Mouse (Mus musculus) bone marrow, adult 2 months (tissue): ENCODE measurements around the gene Peli3. TPM values are rescaled to one million over a fixed set of nuclear protein-coding genes. Genes with fewer than 3 reads are reported as not detected.
A peak's percentile ranks its signal among the peaks of the same experiment; 100 is the strongest.
"Not testable (repeated sequence)": the region's sequence is repeated elsewhere in the genome, so short reads cannot be mapped to it uniquely, and the experiment has no call there.

ENCODE experiments used
- H3K27ac ChIP-seq: fragments of 200-500 bp; 2 replicates; pipeline ENCODE4 v1.5.1; 2012; ENCODE audit warnings: low read depth, mild to moderate bottlenecking, control low read depth, inconsistent platforms, low read length; ENCODE audit not compliant: control insufficient read depth, poor library complexity, insufficient read depth
- H3K4me1 ChIP-seq: fragments of 200-500 bp; 2 replicates; pipeline ENCODE4 v1.6.1; 2011; ENCODE audit warnings: low read length; ENCODE audit not compliant: control insufficient read depth, insufficient read depth
- H3K4me3 ChIP-seq: fragments of 200-500 bp; replicated peaks from 2 replicates; pipeline ENCODE3; 2011; ENCODE audit warnings: mild to moderate bottlenecking, low read depth, low read length, control low read depth; ENCODE audit not compliant: control insufficient read depth
- CTCF ChIP-seq: fragments of 200-500 bp; IDR thresholded peaks from 2 replicates; pipeline ENCODE4 v1.5.1; 2011; ENCODE audit warnings: low read length, control low read depth; ENCODE audit not compliant: control insufficient read depth, insufficient read depth
- POLR2A ChIP-seq: fragments of 200-500 bp; IDR thresholded peaks from 2 replicates; pipeline ENCODE4 v1.6.1; 2011; ENCODE audit warnings: low read depth, mild to moderate bottlenecking, control low read depth, low read length, borderline replicate concordance; ENCODE audit not compliant: control insufficient read depth
- WGBS: fragments of 180-500 bp; shearing (Covaris S2); methylation state at CpG from one replicate; pipeline ENCODE4 v1.1.7; 2018; 5-methylcytosine and 5-hydroxymethylcytosine counted together
- polyA plus RNA-seq: library from polyadenylated mRNA; stranded (reverse); fragments of >200 nt; gene quantifications from 2 replicates; pipeline ENCODE4 v1.2.4, GENCODE M21; 2011; ENCODE audit warnings: low replicate concordance; ENCODE audit not compliant: missing spikeins, insufficient read depth, insufficient read length

The Peli3 gene
- polyA plus RNA-seq, 1 experiment = not detected

GRCm38 (mm10) chr19:4961928-4962601 lies 19.1 kb upstream of the Peli3 start, which contains the start of gene Mrpl11:
Gene Mrpl11, plus strand, starts transcription at chr19:4962147.
- no peak for TF ChIP-seq POLR2A
- peak; percentile 89 for TF ChIP-seq CTCF
- peak within 1 kb of the TSS; percentile 21; the same call in 1 of the 2 replicates for H3K27ac ChIP-seq

GRCm38 (mm10) chr19:4948641-4949040 lies 5.7 kb upstream of the Peli3 start:
- 83% methylated on average over 9 of the region's 9 CpGs for WGBS
- H3K4me1 ChIP-seq, H3K27ac ChIP-seq, H3K4me3 ChIP-seq: not testable (repeated sequence)

More at GRCm38 (mm10) chr19:4961928-4962601, 19.1 kb upstream of the Peli3 start, which contains the start of gene Mrpl11:
- peak within 1 kb of the TSS; percentile 90 for H3K4me3 ChIP-seq
- WGBS = under 1% methylated on average over 34 of the region's 34 CpGs
- no peaks in the 10 kb centered on the region for H3K4me1 ChIP-seq

- TF ChIP-seq CTCF = no peak
- no peak for TF ChIP-seq POLR2A
- WGBS = 40% methylated on average over 6 of the region's 6 CpGs
- H3K4me1 ChIP-seq = no peaks in the 10 kb centered on the region
These were observed 2.6 kb upstream of the Peli3 start for GRCm38 (mm10) chr19:4945540-4945939.

GRCm38 (mm10) chr19:4943253-4943588 lies 294 bp upstream of the Peli3 start:
- H3K27ac ChIP-seq = no peak overlapping the region
- 6% methylated on average over 13 of the region's 13 CpGs for WGBS
- H3K4me1 ChIP-seq = no peaks in the 10 kb centered on the region
- H3K4me3 ChIP-seq = no peak overlapping the region
- no peak for TF ChIP-seq POLR2A
- no peak for TF ChIP-seq CTCF

More at GRCm38 (mm10) chr19:4945540-4945939, 2.6 kb upstream of the Peli3 start:
- H3K27ac ChIP-seq = no peak overlapping the region
- no peak overlapping the region for H3K4me3 ChIP-seq

- WGBS = 60% methylated on average over 17 of the region's 17 CpGs
- H3K4me1 ChIP-seq = no peaks in the 10 kb centered on the region
- no peak overlapping the region for H3K4me3 ChIP-seq
- no peak for TF ChIP-seq POLR2A
- no peak for TF ChIP-seq CTCF
- H3K27ac ChIP-seq = no peak overlapping the region
These were observed 5.2 kb downstream of the Peli3 start for GRCm38 (mm10) chr19:4937444-4938310.

GRCm38 (mm10) chr19:4936896-4937295 lies 6.0 kb downstream of the Peli3 start:
- no peaks in the 10 kb centered on the region for H3K4me1 ChIP-seq
- TF ChIP-seq POLR2A (no peak), CTCF (no peak)
- no peak overlapping the region for H3K4me3 ChIP-seq
- no peak overlapping the region for H3K27ac ChIP-seq
- WGBS = 76% methylated on average over 2 of the region's 2 CpGs

- H3K27ac ChIP-seq = no peak overlapping the region
- WGBS = 75% methylated on average over 5 of the region's 5 CpGs
These were observed 14.1 kb downstream of the Peli3 start for GRCm38 (mm10) chr19:4928781-4929180.

GRCm38 (mm10) chr19:4927904-4928531 lies 14.9 kb downstream of the Peli3 start, which contains the start of gene Dpp3:
Gene Dpp3, minus strand, starts transcription at chr19:4928287.
- under 1% methylated on average over 32 of the region's 32 CpGs for WGBS
- Histone ChIP-seq H3K27ac (no peak within 1 kb of the TSS), H3K4me3 (peak within 1 kb of the TSS; percentile 92), H3K4me1 (no peaks in the 10 kb centered on the region; the same call in 1 of the 2 replicates)
- TF ChIP-seq POLR2A (peak; percentile 93), CTCF (no peak)

More at GRCm38 (mm10) chr19:4928781-4929180, 14.1 kb downstream of the Peli3 start:
- TF ChIP-seq POLR2A (no peak), CTCF (no peak)
- Histone ChIP-seq H3K4me1 (no peaks in the 10 kb centered on the region; the same call in 1 of the 2 replicates), H3K4me3 (no peak overlapping the region)
